Mouse (Mus musculus) kidney, adult 2 months (tissue): ENCODE results near the gene Zbtb37.

Source experiments
- CTCF ChIP-seq: fragments of 200-500 bp; conservative IDR thresholded peaks from 2 replicates; pipeline ENCODE4 v1.5.1; 2011; ENCODE audit warnings: low read depth, mild to moderate bottlenecking, control low read depth, low read length, moderate library complexity, mixed read lengths; ENCODE audit not compliant: insufficient read depth, insufficient read length
- POLR2A ChIP-seq: fragments of 200-500 bp; IDR thresholded peaks from one replicate; pipeline ENCODE4 v1.6.1; 2011; ENCODE audit warnings: low read depth, low read length, control low read depth

GRCm38 (mm10) chr1:160963199-160963598, 71.5 kb downstream of the Zbtb37 start:
- TF ChIP-seq CTCF: no peak
- TF ChIP-seq POLR2A: no peak
